Mouse (Mus musculus) urinary bladder, adult 18-20 months (tissue): ENCODE data around the gene Hes1.
"Not testable (repeated sequence)": the region's sequence is repeated elsewhere in the genome, so short reads cannot be mapped to it uniquely, and the experiment has no call there.

Experiments
- DNase-seq, 2 experiments: peaks; one replicate each; pipeline ENCODE4 v3.0.0; 2022; ENCODE audit warnings: low spot score in 2 of 2, mixed read lengths in 2 of 2

The Hes1 gene

DNA sequence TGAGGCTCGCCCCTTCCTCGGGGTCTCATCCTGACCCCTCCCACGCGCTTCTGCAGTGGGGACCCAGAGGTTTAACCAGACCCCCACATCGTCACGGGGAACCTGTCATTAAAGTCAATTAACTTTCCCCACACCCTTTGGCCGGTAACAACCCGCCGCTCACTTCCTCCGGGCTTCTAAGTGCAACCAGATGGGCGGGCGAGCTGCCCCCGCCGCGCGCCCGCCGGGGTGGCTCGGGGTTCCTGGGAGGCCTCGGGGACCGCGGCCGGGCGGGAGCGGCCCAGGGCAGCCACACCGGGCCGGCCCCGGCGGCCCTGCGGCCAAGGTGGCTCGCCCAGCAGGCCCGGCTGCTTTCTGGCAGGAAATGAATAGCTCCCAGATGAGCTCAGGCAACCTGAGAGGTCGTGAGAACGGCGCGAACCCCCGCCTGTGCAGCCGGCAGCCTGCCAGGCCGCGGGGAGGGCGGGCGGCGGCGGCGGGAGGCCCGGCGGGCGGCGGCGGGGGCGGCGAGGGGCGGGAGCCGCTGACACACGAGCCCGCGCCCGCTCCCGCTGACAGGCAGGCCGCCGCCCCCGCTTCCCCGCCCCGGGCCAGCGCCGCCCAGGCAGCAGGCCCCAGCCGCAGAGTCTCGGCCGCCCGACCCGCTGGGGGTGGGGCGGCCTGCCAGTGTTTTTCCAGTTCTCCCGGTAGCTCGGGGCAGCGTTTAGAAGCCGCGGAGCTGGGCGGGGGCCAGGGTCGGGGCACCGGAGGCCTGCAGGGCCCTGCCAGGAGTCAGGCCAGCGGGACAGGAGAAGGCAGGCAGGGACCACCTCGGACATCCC lies 6.0 kb downstream of the Hes1 start:
- DNase-seq = peak; percentile 81 to 89

DNA sequence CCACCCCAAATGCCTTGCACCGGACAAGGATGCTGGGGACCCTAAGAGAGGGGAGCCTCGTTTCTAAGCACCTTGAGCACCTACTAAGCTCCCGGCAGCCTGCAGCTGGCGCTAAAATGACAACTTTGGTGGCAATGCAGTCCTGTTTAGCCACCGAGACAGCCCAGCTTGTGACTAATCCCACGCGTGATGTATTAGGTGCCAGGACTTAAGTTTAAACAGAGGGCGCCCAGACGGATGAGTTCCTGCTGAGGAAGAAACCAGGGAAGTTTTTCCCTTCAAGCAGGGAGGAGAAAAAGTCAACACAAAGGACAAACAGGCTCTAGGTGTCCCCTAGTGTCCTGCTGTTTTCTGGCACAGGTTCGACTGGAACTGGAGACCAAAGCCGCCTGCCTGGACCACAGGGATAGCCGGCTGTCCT lies 6.6 kb downstream of the Hes1 start:
- peak in 1 of 2 experiments; percentile 48 for DNase-seq

DNA sequence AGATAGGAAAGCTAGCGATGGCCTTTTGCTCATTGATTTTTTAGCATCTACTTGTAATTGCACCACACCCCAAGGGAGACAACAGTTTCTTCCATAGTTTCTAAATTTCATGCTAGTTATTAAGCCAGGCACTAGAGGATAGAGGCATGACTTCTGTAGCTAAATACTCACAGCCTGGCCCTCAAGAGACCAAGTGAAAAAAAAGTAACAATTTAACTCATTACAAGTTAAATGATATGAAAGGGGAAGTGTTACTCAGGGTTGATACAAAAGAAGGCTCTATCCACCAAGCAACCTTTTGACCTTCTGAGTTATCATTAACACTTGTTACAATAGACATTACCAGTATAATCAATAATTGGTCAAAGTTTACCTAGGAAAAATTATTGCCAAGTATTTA lies 9.1 kb downstream of the Hes1 start:
- DNase-seq = no peak

DNA sequence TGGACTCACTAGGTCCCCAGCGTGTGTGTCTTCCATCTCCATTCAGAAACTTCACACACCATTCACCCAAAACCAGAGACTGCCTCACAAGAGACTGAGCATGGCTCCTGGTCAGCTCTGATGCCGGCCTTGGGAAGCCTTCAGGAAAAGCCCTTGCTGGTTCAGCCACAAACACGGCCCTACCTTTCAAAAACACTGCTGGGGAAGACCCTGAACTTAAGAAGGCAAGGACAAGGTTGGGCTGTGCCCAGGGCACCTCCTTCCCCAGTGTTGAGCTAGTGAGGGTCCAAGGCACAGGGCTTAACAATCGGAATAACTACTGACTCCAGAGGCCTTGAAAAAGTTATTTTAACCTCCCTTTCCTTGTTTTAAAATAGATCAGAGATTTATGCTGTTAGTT lies 17.3 kb downstream of the Hes1 start:
- no peak for DNase-seq

DNA sequence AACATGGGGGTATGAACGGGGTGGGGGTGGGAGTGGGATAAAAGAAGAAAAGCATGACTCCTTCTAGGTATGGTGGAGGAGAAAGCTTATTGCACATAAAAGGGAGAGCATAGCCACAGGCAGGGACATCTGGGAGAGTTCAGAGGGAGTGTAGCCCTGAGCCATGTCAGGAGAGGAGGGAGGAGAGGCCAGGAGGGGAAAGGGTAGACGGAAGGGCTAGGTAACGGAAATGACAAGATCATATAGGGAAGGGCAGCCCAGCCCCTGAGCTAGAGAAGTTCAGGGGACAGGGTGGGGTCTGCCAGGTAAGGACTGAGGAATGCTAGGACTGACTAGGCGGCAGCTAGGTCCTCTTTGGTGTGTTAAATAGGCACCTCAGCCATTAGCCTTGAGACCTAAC lies 17.8 kb downstream of the Hes1 start:
- no peak for DNase-seq

DNA sequence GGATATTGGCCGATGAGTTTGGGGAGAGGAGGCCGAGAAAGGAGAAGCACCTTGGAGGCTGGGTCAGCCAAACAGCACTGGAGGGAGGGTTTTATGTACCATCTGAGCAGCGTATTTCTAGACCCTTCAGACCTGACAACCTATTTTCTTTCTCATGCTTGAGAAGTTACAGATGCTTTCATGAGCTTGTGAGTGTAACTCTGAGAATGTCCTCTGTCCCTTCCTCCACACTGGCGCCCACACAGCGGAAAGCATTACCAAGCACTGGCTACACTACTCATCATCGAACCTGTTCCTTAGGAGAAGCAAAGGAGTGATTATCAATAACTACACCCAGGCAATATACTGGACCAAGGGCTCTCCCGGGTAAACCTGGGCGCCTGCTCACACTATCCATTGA lies 18.8 kb downstream of the Hes1 start:
- no peak for DNase-seq

DNA sequence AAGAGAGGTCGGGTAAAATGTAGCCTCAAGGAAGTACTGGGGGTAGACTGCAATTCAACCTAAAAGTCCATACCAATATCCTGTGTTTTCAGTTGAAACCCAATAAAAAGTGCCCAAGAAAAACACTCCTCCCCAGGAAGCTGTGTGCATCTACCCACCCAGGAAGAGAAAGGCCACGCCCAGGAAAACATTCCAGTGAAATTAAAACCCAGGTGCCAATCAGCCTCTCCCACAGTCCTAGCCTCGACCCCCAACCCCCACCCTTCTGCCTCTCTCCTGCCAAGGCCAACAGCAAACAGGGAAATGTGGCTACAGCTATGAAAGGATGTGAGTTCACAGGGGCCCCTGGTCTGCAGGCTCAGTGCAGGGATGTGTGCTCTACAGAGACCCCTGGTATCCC lies 19.4 kb downstream of the Hes1 start:
- DNase-seq = no peak

DNA sequence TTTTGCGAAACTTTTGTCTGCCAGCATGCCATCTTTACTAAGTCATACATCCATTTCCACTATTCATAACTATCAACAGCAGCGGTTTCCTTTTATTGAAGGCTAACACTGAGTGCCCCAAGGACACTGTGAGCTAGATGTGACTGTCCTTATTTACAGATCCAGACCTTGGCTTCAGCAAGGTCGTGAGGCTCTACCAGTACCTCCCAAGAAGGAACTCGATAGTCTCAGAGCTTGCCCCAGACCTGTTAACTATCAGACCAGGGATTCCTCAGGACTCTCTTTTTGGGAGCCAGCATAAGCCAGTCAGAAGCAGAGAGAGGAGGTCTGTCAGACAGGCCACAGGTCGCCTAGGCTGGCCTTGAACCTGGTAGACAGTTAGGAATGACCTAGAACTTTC lies 24.5 kb downstream of the Hes1 start:
- no peak for DNase-seq

DNA sequence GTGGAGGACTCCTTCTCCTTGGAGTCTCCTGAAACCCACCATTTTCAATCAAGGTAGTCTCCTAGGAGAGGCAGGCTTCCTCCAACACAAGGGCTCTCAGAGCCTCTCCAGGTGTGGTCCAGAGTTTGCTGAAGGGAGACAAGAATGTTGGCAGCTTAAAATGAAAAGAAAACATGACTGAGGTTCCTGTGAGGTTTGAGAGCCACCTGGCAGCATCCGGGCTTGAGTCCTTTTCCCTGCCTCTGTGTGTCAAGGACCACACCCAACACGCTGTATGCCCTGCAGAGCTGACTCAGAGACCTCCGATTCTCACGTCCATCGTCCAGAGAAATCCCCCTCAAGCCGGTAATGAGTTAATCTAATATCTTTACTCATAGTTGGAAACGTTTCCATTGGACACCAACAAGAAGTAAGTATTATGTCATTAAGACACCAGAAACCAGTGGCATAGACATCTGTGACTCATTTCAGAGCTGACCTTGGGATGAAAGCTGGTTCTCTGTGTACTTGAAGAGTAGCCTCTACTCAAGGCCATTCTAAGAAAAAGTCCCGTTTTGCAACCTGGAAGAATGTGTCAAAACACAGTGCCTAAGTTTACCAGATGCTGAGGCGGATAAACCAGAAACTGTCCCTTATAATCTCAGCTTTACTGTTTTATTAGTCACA lies 26.1 kb downstream of the Hes1 start:
- no peak for DNase-seq

DNA sequence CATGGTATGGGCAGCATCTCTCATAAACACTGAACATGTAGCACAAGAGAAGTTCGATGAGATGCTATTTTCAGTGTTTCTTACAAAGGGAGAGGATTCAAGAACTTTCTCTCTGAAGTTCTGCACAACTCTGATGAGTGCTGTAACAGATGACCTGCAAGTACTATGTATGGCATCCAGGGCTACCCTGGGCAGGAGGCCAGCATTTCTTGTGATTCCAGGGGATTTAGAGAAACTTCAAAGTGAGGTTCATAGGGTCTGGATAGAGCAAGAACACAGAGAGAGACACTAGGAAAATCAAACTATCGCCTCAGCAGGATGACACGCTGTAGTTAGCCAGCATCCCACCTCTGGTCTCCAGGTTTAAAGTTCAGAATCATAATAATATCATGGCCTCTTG lies 31.9 kb downstream of the Hes1 start:
- no peak for DNase-seq

DNA sequence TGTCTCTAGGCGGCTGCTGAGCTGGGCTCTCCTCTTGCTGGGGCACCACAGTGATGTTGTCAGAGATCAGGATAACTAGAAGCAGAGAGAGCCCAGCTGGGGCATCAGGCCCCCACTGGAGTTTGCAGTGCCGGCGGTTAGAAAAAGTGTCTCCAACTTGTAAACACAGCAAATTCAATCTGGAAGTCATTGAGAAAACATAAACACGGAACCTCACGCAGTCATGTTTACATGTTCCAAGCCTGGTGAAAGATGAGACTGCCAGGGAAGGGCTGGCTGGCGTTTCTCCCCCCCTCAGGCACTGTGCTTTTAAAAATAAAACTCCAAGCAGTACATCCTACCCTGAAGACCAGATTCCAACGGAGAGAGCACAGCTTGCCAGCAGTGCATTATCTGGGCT lies 32.3 kb downstream of the Hes1 start:
- no peak for DNase-seq

DNA sequence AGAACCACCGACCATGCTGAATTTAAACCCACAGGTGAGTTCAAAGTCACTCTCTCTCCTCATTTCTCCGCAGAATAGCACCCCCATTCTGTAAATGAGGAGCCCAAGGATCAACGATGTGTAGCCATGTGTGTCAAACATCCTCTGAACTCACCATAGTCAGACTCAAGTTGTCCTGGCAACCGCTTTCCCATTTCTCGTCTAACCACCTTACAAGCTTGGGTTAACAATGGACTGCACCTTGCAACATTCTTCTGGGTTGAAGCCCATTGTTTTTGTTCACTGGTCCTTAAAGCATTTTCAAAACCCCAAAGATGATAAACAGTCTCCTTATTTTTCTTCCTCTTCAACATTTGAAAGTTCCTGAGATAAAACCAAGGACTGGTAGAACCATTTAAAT lies 34.9 kb downstream of the Hes1 start:
- no peak for DNase-seq

DNA sequence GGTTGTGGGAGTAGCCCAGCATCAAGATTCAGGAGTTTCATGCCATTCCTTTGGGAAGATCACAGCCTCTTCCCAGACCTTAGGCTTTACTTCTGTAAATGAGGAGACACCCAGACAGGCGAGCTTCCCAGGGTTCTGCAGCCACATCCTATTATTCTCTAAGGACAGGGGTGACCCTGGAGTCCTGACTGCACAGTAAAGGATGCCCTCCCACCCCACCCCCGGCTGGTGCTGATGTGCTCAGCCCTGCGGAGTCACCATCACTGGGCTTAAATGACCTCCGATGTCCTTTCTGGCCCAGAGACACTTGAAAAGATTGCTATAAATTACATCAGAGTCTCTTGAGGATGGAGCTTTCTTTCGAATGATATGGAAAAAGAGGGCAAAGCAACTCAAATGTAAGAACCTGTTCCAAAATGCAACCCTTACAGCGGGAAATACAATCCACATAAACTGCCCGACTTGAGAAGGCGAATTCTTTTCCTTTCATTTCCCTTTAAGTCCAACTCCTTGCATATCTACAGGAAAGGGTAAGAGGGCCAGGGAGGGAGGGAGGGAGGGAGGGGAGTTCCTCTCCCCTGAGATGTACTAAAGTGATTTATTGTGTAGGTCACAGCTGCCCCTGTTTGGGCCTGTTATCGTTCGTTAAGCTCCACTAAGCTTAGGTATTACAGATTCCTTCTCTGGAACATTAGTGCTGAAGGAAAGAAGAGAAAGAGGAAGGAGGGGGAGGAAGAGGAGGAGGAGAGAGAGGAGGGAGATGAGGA lies 38.1 kb downstream of the Hes1 start:
- no peak for DNase-seq

DNA sequence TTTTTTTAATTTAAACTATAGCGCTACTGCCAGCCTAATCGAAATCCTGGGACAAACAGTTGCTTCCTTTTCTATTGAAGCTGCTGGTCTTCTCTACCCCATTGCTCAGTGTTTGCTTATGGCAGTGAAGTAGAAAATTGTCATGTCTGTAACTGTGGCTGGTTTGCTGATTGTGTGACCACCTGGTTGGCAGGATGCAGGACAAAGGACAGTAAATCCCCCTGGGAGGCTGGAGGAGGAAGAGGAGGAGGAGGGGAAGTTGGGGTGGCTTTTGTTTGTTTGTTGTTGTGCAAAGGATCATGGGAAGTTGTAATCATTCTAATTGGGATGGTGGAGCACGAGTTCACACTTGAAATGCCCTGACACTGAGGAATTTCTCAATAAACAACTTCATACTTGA lies 38.8 kb downstream of the Hes1 start:
- DNase-seq = no peak

DNA sequence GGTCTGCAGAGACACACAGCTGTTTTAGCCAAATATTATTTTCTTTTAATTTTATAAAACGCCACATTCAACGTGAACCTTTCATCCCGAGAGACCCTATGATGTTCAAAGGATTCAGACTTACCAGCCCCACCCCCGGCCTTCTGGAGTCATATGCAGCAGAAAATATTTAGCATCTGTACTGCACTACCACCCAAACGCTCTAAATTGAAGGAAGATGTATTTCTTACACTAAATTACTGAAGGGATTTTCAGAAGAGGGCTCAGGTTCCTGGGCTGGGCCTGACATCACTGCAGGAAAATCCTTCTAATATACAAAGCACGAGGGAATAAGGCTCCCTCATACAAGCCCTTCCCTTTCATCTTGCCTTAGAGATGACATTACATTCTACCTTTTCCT lies 39.3 kb downstream of the Hes1 start:
- no peak for DNase-seq

DNA sequence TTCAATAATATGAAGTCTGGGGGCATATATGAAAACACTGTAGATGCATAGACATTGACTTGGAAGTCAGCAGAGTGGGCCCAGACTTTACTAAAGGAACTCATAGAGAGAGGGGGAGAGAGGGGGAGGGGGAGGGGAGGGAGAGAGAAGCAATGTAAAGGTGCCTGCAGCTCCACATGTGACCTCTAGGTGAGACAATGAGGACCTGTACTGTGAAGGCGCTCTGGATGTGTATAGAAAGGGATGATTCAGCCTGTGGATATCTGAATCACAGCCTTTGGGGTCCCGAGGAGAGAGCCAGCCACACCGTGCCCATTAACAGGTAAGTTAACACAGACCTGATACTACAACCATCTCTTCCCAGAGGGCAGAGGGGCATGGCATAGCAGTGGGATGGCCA lies 40.2 kb downstream of the Hes1 start:
- no peak for DNase-seq

DNA sequence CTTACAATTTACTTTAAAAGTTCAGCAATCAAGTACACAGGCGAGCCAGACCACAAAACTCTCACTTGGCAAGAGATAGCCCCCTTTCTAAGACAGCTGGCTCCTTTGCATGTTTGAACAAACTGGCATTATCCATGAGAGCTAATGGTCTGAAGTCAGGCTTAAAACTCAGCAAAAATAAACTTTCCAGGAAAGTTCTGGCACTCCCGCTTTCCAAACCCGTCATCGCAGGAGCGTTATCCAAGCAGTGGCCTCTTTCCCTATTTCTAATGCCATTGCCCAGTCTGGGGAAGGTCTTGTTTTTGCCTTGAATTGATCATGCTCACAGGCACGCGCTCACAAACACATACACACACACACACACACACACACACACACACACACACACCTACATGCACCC lies 41.3 kb downstream of the Hes1 start:
- DNase-seq = no peak

DNA sequence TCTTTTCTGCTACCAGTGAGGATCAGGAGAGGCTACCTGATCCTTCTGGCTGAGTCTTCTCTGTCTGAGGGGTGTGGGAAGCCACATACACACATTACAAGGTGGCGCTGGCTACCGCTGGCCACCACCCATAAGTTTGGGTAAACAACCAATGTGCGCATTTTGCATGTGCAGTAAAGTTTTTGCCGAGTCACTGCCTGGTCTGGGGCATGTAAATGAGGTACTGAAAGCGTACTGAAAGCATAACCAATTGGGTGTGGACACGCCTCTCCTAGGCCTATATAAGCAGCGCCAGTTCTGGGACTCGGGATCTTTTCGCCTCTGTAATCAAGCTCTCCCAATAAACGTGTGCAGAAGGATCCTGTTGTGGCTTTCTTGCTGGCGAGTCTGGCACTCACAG lies 44.0 kb downstream of the Hes1 start:
- not testable (repeated sequence) for DNase-seq

DNA sequence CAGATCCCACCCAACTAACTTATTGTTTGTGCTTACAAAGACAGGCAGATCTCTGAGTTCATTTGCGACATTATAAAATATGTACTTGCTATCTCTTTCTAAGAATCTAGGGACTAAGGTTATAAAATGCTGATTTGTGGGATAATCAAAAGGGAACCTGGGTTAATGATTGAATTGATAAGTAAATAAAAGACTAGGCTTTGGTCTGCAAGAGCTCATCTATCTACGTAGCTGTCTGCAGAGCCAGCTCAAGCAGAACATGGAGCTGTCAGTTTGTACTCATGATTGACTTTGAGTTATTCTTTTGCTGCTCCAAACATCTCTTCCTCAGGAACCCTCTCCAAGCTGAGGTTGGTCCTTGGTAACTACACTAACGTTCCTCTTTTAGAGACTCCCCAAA lies 46.3 kb downstream of the Hes1 start:
- no peak for DNase-seq

DNA sequence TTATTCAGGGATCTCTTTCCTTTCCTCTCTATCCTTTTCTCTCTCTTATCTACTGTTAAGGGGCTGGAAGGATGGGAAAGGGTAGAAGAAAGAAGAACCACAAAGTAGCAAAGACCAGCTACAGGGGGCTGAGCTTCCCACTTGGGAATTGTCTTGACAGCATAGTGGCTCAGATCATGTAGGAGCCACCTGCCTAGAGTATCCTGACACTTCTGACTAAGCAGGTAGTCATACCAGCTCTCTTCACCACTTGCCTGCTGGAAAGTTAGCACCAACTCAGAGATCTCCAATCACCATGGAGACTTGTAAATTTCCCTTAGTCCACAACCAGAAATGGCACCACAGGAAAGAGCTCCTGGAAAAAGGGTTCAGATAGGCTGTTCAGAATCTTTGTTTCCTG lies 46.9 kb downstream of the Hes1 start:
- DNase-seq = no peak

DNA sequence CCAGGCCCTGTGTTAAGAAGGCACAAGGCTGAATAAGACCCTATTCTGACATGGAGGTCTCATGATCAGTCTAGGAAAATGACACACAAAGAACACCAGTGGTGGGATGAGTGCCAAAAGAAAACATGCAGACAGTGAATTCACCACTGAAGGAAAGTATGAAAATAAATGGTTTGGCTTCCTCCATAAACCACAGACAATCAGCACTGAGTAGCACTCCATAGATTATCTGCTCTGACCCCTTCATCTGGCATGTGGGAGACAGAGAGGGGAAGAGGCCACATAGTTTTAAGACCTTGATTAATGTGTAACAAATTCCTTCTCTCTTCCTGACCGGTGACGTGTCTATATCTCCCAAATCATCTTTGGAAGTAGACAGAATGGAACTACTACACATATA lies 47.4 kb downstream of the Hes1 start:
- no peak for DNase-seq

DNA sequence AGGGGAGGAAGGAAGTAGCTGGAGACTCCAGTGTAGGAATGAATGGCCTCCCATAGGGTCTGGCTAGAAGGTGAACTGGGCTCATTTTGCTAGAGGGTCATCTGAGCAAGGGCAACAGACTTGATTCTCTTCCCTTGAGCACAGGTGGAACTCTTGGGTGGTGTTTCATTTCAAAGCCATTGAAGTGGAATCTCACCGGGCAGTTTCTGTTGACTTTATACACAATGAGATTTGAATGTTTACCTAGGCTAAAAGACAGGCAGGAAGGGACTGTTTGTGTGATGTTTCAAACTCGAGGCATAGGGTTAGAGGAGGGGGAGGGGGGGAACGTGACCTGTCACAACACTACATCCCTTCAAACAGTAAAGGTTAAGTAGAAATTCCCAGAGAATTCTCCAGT lies 49.0 kb downstream of the Hes1 start:
- no peak for DNase-seq

DNA sequence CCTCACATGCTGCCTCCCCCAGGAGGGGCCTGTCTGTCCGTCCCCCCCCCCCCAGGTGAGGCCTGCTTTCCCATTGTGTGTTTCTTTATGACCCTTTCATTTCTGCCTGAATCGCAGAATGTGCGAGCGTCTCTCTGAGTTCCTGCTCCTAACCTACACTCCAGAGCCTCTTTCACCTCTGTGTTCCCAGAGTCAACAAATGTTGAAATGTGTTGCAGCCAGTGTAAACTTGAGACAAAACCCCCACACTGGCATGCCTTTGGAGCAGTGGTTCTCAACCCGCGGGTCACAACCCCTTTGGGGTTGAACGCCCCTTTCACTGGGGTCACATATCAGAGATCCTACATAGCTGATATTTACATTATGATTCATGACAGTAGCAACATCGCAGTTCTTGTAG lies 49.6 kb downstream of the Hes1 start:
- no peak for DNase-seq
